Mouse (Mus musculus) hindbrain, embryonic 11.5 days (tissue): ENCODE data around the gene Ube2o. TPM values are rescaled to one million over a fixed set of nuclear protein-coding genes. Genes with fewer than 3 reads are reported as not detected.

Experiments
- ATAC-seq: fragments of 200-750 bp; cut with Nextera tagmentation; 2 replicates; pipeline ENCODE4 v1.8.0; 2017; ENCODE audit warnings: mild to moderate bottlenecking, moderate TSS enrichment, moderate library complexity; ENCODE audit not compliant: low FRiP score
- DNase-seq: peaks from one replicate; pipeline ENCODE4 v3.0.0-alpha.2; 2015; ENCODE audit warnings: low spot score
- H3K27ac ChIP-seq: fragments of 300-500 bp; sonication (generic); 2 replicates; pipeline ENCODE4 v1.5.1; 2014; ENCODE audit warnings: mild to moderate bottlenecking, low read depth, low read length
- H3K27me3 ChIP-seq: fragments of 300-500 bp; sonication (generic); 2 replicates; pipeline ENCODE4 v1.6.1; 2014; ENCODE audit warnings: mild to moderate bottlenecking, low read length, moderate library complexity, mixed read lengths; ENCODE audit not compliant: control insufficient read depth, insufficient read depth
- H3K36me3 ChIP-seq: fragments of 300-500 bp; sonication (generic); 2 replicates; pipeline ENCODE4 v1.6.1; 2014; ENCODE audit warnings: mild to moderate bottlenecking, low read length, moderate library complexity, mixed read lengths; ENCODE audit not compliant: control insufficient read depth, insufficient read depth
- H3K4me1 ChIP-seq: fragments of 300-500 bp; sonication (generic); replicated peaks from 2 replicates; pipeline ENCODE4 v1.6.1; 2014; ENCODE audit warnings: low read length, mixed read lengths; ENCODE audit not compliant: control insufficient read depth, insufficient read depth
- H3K4me2 ChIP-seq: fragments of 300-500 bp; sonication (generic); replicated peaks from 2 replicates; pipeline ENCODE4 v1.6.1; 2014; ENCODE audit warnings: mild to moderate bottlenecking, low read depth, low read length
- H3K4me3 ChIP-seq: fragments of 300-500 bp; sonication (generic); 2 replicates; pipeline ENCODE4 v1.5.1; 2014; ENCODE audit warnings: low read depth, low read length
- H3K9ac ChIP-seq: fragments of 300-500 bp; sonication (generic); 2 replicates; pipeline ENCODE4 v1.6.1; 2014; ENCODE audit warnings: low read depth, low read length
- H3K9me3 ChIP-seq: fragments of 300-500 bp; sonication (generic); 2 replicates; pipeline ENCODE4 v1.6.1; 2016; ENCODE audit warnings: low read length; ENCODE audit not compliant: control insufficient read depth
- WGBS: fragments of 180-500 bp; shearing (Covaris S2); extraction: QIAGEN DNeasy Blood & Tissue Kit; methylation state at CpG from one replicate; pipeline ENCODE4 v1.1.7; 2014; 5-methylcytosine and 5-hydroxymethylcytosine counted together
- polyA plus RNA-seq: library from polyadenylated mRNA; unstranded; fragments of >200 nt; fragmentation: Nextera tagmentation; extraction: Ambion mirVana; gene quantifications from 2 replicates; pipeline ENCODE4 v1.2.1, GENCODE M21; 2014

Gene Ube2o
- polyA plus RNA-seq, 1 experiment from 2014 or later = 17.5 TPM

- no peak overlapping the region for H3K4me3 ChIP-seq
- WGBS = 82% methylated on average over 3 of the region's 3 CpGs
- no peak overlapping the region for H3K27ac ChIP-seq
- no peak overlapping the region for H3K9ac ChIP-seq
- H3K9me3 ChIP-seq = no peaks in the 10 kb centered on the region
- H3K4me2 ChIP-seq = no peak overlapping the region
- H3K36me3 ChIP-seq = no peaks in the 10 kb centered on the region
- no peaks in the 10 kb centered on the region for H3K27me3 ChIP-seq
- DNase-seq = no peak
- no peak for ATAC-seq
- H3K4me1 ChIP-seq = no peaks in the 10 kb centered on the region; the same call in 1 of the 2 replicates
Observed at GRCm38 (mm10) chr11:116522046-116522445, 59.2 kb downstream of the Ube2o start.

- ATAC-seq (no peak), DNase-seq (no peak)
- Histone ChIP-seq H3K27me3 (no peaks in the 10 kb centered on the region), H3K4me3 (no peak overlapping the region), H3K36me3 (no peaks in the 10 kb centered on the region), H3K9me3 (no peaks in the 10 kb centered on the region), H3K4me1 (no peaks in the 10 kb centered on the region; the same call in 1 of the 2 replicates), H3K27ac (no peak overlapping the region), H3K4me2 (no peak overlapping the region), H3K9ac (no peak overlapping the region)
- WGBS = 64% methylated on average over 3 of the region's 3 CpGs
Observed at GRCm38 (mm10) chr11:116521143-116521542, 60.1 kb downstream of the Ube2o start.

- Histone ChIP-seq H3K9me3 (no peaks in the 10 kb centered on the region), H3K27me3 (peaks cover 2% of the 10 kb centered on the region; the same call in 1 of the 2 replicates), H3K9ac (no peak overlapping the region), H3K4me1 (no peaks in the 10 kb centered on the region; the same call in 1 of the 2 replicates), H3K27ac (no peak overlapping the region), H3K4me2 (no peak overlapping the region), H3K36me3 (no peaks in the 10 kb centered on the region), H3K4me3 (no peak overlapping the region)
- DNase-seq (no peak), ATAC-seq (no peak)
- 83% methylated on average over 8 of the region's 8 CpGs for WGBS
Observed at GRCm38 (mm10) chr11:116518482-116518881, 62.8 kb downstream of the Ube2o start.

- H3K27ac ChIP-seq = no peak overlapping the region
- H3K27me3 ChIP-seq = peaks cover 2% of the 10 kb centered on the region; the same call in 1 of the 2 replicates
- H3K4me3 ChIP-seq = no peak overlapping the region
- peak overlapping the region; percentile 32 for H3K4me2 ChIP-seq
- H3K9ac ChIP-seq = no peak overlapping the region
- H3K36me3 ChIP-seq = no peaks in the 10 kb centered on the region
- DNase-seq = no peak
- H3K4me1 ChIP-seq = no peaks in the 10 kb centered on the region; the same call in 1 of the 2 replicates
- 14% methylated on average over 24 of the region's 24 CpGs for WGBS
- no peaks in the 10 kb centered on the region for H3K9me3 ChIP-seq
- no peak for ATAC-seq
Observed at GRCm38 (mm10) chr11:116515330-116516020, 65.8 kb downstream of the Ube2o start.

GRCm38 (mm10) chr11:116513531-116514038 lies 67.7 kb downstream of the Ube2o start:
- Histone ChIP-seq H3K9me3 (no peaks in the 10 kb centered on the region), H3K4me1 (no peaks in the 10 kb centered on the region; the same call in 1 of the 2 replicates), H3K36me3 (no peaks in the 10 kb centered on the region), H3K9ac (no peak overlapping the region), H3K4me3 (no peak overlapping the region), H3K27ac (no peak overlapping the region), H3K4me2 (no peak overlapping the region), H3K27me3 (peaks cover 2% of the 10 kb centered on the region; the same call in 1 of the 2 replicates)
- no peak for ATAC-seq
- WGBS = 83% methylated on average over 4 of the region's 4 CpGs
- no peak for DNase-seq

GRCm38 (mm10) chr11:116512987-116513386 lies 68.3 kb downstream of the Ube2o start:
- H3K4me2 ChIP-seq = no peak overlapping the region
- peaks cover 2% of the 10 kb centered on the region; the same call in 1 of the 2 replicates for H3K27me3 ChIP-seq
- no peaks in the 10 kb centered on the region for H3K36me3 ChIP-seq
- H3K9me3 ChIP-seq = no peaks in the 10 kb centered on the region
- no peak overlapping the region for H3K27ac ChIP-seq
- no peaks in the 10 kb centered on the region; the same call in 1 of the 2 replicates for H3K4me1 ChIP-seq
- no peak overlapping the region for H3K4me3 ChIP-seq
- ATAC-seq = no peak
- no peak for DNase-seq
- 86% methylated on average over 6 of the region's 6 CpGs for WGBS
- no peak overlapping the region for H3K9ac ChIP-seq

GRCm38 (mm10) chr11:116512154-116512553 lies 69.1 kb downstream of the Ube2o start:
- H3K9me3 ChIP-seq = no peaks in the 10 kb centered on the region
- ATAC-seq (no peak), DNase-seq (no peak)
- no peak overlapping the region for H3K27ac ChIP-seq
- no peak overlapping the region for H3K4me3 ChIP-seq
- 93% methylated on average over 7 of the region's 7 CpGs for WGBS
- no peaks in the 10 kb centered on the region; the same call in 1 of the 2 replicates for H3K4me1 ChIP-seq
- H3K4me2 ChIP-seq = no peak overlapping the region
- H3K9ac ChIP-seq = no peak overlapping the region
- no peaks in the 10 kb centered on the region for H3K36me3 ChIP-seq
- H3K27me3 ChIP-seq = peaks cover 2% of the 10 kb centered on the region; the same call in 1 of the 2 replicates

- H3K4me1 ChIP-seq = no peaks in the 10 kb centered on the region; the same call in 1 of the 2 replicates
- no peak overlapping the region for H3K9ac ChIP-seq
- no peak overlapping the region for H3K4me3 ChIP-seq
- no peak overlapping the region for H3K27ac ChIP-seq
- H3K9me3 ChIP-seq = no peaks in the 10 kb centered on the region
- ATAC-seq (no peak), DNase-seq (no peak)
- peaks cover 2% of the 10 kb centered on the region; the same call in 1 of the 2 replicates for H3K27me3 ChIP-seq
- no peaks in the 10 kb centered on the region for H3K36me3 ChIP-seq
- 65% methylated on average over 7 of the region's 7 CpGs for WGBS
- no peak overlapping the region for H3K4me2 ChIP-seq
Observed at GRCm38 (mm10) chr11:116511301-116511868, 69.9 kb downstream of the Ube2o start.
